Mouse (Mus musculus) cerebellum, adult 8-10 months (tissue): ENCODE results near the gene Gpr34.

Experiments used
- DNase-seq: peaks from one replicate; pipeline ENCODE4 v3.0.0; 2022

Gene Gpr34

DNA sequence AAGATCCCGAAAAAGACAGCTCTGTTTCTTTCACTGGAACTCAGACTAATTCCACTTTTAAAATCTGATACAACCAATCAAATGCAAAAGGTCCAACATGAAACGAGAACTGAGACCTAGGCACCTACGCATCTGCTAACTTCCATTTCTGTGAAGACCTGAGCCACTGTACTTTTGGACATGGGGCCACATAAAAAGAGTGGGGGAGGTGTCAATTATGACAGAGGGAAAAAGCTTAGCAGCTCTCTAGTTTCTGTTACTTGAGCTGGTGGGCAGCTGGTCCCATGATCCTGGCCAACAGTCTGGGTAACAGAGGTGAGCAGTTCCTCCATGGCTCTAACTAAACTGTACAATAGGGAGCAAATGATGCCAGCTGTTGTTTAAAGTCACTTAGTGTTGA lies 41.1 kb downstream of the Gpr34 start:
- DNase-seq = no peak

DNA sequence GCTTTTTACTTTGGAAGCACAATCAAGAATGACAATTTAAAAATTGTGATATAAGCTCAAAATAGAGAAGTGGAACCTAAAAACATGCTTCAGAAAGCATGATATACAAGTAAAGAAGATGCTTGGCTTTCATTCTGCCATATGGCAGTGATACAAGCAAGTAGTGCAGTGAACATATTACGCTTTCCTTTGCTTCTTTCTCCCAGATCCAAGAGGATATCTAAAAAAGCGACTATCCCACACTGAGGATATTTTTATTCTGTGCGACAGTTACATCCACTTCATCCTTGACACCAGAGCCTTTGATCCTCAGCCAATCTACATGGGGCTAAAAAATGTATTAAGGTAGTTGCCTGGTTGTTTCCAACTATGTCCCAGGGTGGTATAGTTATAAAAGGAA lies 49.9 kb downstream of the Gpr34 start:
- DNase-seq = no peak

DNA sequence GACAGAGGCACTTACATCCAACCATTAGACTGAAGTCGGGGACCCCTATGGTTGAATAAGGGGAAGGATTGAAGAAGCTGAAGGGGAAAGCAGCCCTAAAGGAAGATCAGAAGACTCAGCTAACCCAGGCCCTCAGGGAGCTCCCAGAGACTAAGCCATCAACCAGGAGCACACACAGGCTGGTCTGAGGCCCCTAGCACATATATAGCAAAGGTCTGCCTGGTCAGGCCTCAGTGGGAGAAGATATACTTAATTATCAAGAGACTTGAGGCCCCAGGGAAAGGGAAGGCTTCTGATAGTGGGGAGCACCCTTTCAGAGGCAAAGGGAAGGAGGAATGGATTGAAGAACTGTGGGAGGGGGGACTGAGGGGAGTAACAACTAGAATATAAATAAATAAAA lies 54.7 kb downstream of the Gpr34 start:
- DNase-seq = no peak

DNA sequence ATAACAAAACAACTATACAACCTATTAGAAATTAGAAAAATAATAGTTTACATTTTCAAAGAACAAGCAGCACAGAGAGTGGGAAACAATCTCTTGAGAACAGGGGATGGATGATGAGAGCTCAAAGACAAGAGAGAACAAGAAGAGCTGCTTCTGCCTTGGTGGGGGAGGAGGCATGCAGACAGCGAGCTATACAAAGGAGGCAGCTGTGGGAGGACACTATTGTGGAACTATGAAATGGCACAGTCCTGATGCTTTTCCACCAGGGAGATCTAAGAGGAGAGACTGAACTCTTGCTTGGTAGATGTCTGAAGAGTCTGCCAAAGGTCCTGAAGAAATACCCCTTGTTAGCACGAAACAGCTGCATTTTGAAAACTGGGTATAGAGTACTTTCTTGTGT lies 56.5 kb downstream of the Gpr34 start:
- no peak for DNase-seq
